Mouse (Mus musculus): ENCODE results near the gene Cd5. TPM values are rescaled to one million over a fixed set of nuclear protein-coding genes. Genes with fewer than 3 reads are reported as not detected.

The Cd5 gene
- polyA plus RNA-seq, 1 experiment from 2014 or later: 0.11 TPM

DNA sequence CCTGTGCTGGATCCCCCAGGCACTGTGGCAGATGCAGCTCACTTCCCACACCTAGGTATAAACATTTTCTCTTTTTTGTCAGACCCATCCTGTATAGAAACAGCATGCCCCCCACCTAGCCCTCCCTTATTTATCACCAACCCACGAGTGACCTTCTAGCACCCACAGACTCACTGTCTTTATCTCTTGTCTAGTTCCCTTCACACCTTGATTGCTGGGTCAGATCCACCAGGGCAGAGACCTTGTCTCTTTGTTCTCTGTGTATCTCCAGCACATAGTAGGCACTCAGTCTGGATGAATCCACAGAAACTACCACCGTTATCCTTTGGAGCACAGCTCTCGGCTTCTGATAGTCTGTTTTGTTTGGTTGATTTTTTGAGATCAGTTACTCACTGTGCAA lies 3.7 kb downstream of the Cd5 start:
- no peak overlapping the region for H3K4me2 ChIP-seq (ENCODE audit: low read length)
- H3K27ac ChIP-seq: no peak overlapping the region
- H3K27me3 ChIP-seq (ENCODE audit: insufficient read depth, low read length): no peaks in the 10 kb centered on the region
- TF ChIP-seq CTCF (IDR thresholded peaks at IDR 0.05; ENCODE audit: low read depth): no peak
- no peaks in the 10 kb centered on the region for H3K9me3 ChIP-seq (replicated peaks; ENCODE audit: low read length)
- H3K36me3 ChIP-seq (ENCODE audit: insufficient read depth, low read length): no peaks in the 10 kb centered on the region
- H3K4me3 ChIP-seq (replicated peaks; ENCODE audit: low read depth, low read length): no peak overlapping the region
- no peak overlapping the region for H3K9ac ChIP-seq (ENCODE audit: low read depth, low read length)
- DNase-seq (ENCODE audit: low spot score): no peak
- ATAC-seq (replicated peaks; ENCODE audit: low FRiP score, low read depth): no peak
- H3K4me1 ChIP-seq (replicated peaks; ENCODE audit: insufficient read depth, low read length): no peaks in the 10 kb centered on the region
- WGBS: 90% methylated on average over 3 of the region's 3 CpGs

DNA sequence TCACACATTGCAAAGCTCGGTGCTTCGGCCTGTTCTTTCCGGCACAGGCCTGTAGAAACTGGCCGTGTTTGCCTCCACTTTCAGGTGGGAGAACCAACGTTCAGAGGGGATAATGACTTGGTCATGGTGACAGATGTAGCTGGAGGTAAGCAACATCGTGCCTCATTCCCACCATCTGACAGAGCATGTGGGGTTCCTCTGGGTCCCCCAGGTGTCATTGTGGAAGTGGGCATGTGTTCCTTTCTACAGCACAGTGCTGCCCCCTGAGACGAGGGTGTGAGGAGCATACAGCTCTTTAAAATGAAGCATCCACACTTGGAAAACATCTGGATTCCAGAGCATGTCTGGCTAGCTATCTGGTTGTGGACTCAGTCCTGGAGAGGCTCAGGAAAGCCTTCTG lies 4.2 kb downstream of the Cd5 start:
- H3K27ac ChIP-seq: no peak overlapping the region
- 82% methylated on average over 7 of the region's 7 CpGs for WGBS

DNA sequence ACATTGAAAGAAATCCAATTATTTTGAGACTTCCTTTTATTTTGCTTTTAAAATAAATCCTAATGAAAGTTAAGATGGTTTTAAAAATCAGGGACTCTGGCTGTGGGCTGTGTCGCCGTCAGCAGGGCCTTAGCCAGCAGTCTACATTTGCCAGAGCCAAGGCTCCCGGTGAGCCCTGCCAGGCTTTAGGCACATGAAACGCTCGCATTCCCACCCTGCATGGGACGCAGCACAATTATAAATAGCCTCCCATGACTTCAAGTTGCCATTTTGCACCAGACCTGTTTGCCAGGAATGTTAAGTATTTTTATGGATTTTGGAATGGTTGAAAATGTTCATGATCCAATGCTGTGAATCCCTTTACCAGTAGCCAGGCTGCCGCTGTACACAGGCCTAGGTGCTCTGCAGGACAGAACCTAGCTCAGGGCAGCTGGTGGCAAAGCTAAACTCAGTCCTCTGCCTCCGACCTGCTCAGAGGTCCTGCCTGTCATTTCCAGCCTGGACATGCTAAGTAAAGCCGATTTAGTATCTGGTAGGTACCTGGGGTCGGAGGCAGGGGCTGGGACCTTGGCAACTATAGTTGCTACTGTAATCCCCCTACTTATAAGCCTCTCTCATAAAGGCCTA lies 5.2 kb downstream of the Cd5 start:
- no peaks in the 10 kb centered on the region for H3K27me3 ChIP-seq (ENCODE audit: insufficient read depth, low read length)
- no peaks in the 10 kb centered on the region for H3K36me3 ChIP-seq (ENCODE audit: insufficient read depth, low read length)
- H3K9ac ChIP-seq (ENCODE audit: low read depth, low read length): no peak overlapping the region
- H3K27ac ChIP-seq: no peak overlapping the region
- H3K4me1 ChIP-seq (replicated peaks; ENCODE audit: insufficient read depth, low read length): no peaks in the 10 kb centered on the region
- no peak overlapping the region for H3K4me3 ChIP-seq (replicated peaks; ENCODE audit: low read depth, low read length)
- TF ChIP-seq CTCF (IDR thresholded peaks at IDR 0.05; ENCODE audit: low read depth): no peak
- H3K9me3 ChIP-seq (replicated peaks; ENCODE audit: low read length): no peaks in the 10 kb centered on the region
- 74% methylated on average over 10 of the region's 10 CpGs for WGBS
- no peak for ATAC-seq (replicated peaks; ENCODE audit: low FRiP score, low read depth)
- H3K4me2 ChIP-seq (ENCODE audit: low read length): no peak overlapping the region
- no peak for DNase-seq (ENCODE audit: low spot score)

More for the DNA sequence above, 4.2 kb downstream of the Cd5 start:
- no peak for DNase-seq (ENCODE audit: low spot score)
- ATAC-seq (replicated peaks; ENCODE audit: low FRiP score, low read depth): no peak
- no peak overlapping the region for H3K4me2 ChIP-seq (ENCODE audit: low read length)
- no peaks in the 10 kb centered on the region for H3K36me3 ChIP-seq (ENCODE audit: insufficient read depth, low read length)
- H3K9ac ChIP-seq (ENCODE audit: low read depth, low read length): no peak overlapping the region
- no peaks in the 10 kb centered on the region for H3K27me3 ChIP-seq (ENCODE audit: insufficient read depth, low read length)
- H3K4me3 ChIP-seq (replicated peaks; ENCODE audit: low read depth, low read length): no peak overlapping the region
- TF ChIP-seq CTCF (IDR thresholded peaks at IDR 0.05; ENCODE audit: low read depth): no peak
- H3K4me1 ChIP-seq (replicated peaks; ENCODE audit: insufficient read depth, low read length): no peaks in the 10 kb centered on the region
- no peaks in the 10 kb centered on the region for H3K9me3 ChIP-seq (replicated peaks; ENCODE audit: low read length)

DNA sequence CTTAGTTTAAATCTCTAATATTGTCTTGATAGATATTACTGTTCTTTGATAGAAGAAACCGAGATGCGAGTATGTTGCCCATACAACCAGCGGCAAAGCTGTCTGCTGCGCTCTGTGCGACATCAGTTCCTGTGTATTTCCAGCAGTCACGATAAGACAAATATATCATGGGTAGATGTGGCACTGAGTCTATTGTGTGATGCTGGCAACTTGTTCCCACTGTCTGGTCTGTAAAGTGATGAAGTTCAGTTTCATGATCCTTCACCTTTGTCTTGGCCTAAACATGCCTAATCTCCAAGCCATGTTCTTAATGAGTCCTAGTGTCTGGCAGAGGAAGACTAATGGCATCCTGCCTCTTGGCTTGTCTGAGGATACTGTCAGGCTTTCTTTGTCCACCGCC lies 6.1 kb downstream of the Cd5 start:
- TF ChIP-seq CTCF (IDR thresholded peaks at IDR 0.05; ENCODE audit: low read depth): no peak
- no peak overlapping the region for H3K27ac ChIP-seq
- H3K4me3 ChIP-seq (replicated peaks; ENCODE audit: low read depth, low read length): no peak overlapping the region
- H3K9ac ChIP-seq (ENCODE audit: low read depth, low read length): no peak overlapping the region
- no peaks in the 10 kb centered on the region for H3K36me3 ChIP-seq (ENCODE audit: insufficient read depth, low read length)
- no peak overlapping the region for H3K4me2 ChIP-seq (ENCODE audit: low read length)
- no peak for ATAC-seq (replicated peaks; ENCODE audit: low FRiP score, low read depth)
- H3K4me1 ChIP-seq (replicated peaks; ENCODE audit: insufficient read depth, low read length): no peaks in the 10 kb centered on the region
- no peak for DNase-seq (ENCODE audit: low spot score)
- no peaks in the 10 kb centered on the region for H3K27me3 ChIP-seq (ENCODE audit: insufficient read depth, low read length)
- H3K9me3 ChIP-seq (replicated peaks; ENCODE audit: low read length): no peaks in the 10 kb centered on the region
- 95% methylated on average over 7 of the region's 7 CpGs for WGBS

DNA sequence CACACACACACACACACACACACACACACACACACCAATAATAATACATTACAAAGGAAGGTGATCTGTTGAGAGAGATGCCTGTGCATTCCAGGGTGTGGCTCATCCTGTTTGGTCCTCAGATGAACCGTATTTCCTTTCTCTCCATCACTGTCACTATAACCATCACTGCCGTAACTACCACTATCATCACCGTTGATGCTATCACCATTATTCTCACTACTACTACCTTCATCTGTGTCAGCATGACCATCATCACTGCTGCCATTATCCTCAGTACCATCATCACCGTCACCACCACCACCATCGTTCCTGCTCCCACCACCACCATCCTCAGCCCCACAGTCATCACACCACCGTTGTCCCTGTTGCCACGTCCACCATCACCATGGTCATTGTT lies 6.8 kb downstream of the Cd5 start:
- 93% methylated on average over 7 of the region's 7 CpGs for WGBS
- H3K27me3 ChIP-seq (ENCODE audit: insufficient read depth, low read length): no peaks in the 10 kb centered on the region
- no peak for TF ChIP-seq CTCF (IDR thresholded peaks at IDR 0.05; ENCODE audit: low read depth)
- H3K4me3 ChIP-seq (replicated peaks; ENCODE audit: low read depth, low read length): no peak overlapping the region
- no peaks in the 10 kb centered on the region for H3K36me3 ChIP-seq (ENCODE audit: insufficient read depth, low read length)
- no peaks in the 10 kb centered on the region for H3K9me3 ChIP-seq (replicated peaks; ENCODE audit: low read length)
- no peak overlapping the region for H3K4me2 ChIP-seq (ENCODE audit: low read length)
- H3K4me1 ChIP-seq (replicated peaks; ENCODE audit: insufficient read depth, low read length): no peaks in the 10 kb centered on the region
- H3K9ac ChIP-seq (ENCODE audit: low read depth, low read length): no peak overlapping the region
- ATAC-seq (replicated peaks; ENCODE audit: low FRiP score, low read depth): no peak
- H3K27ac ChIP-seq: no peak overlapping the region
- DNase-seq (ENCODE audit: low spot score): no peak

DNA sequence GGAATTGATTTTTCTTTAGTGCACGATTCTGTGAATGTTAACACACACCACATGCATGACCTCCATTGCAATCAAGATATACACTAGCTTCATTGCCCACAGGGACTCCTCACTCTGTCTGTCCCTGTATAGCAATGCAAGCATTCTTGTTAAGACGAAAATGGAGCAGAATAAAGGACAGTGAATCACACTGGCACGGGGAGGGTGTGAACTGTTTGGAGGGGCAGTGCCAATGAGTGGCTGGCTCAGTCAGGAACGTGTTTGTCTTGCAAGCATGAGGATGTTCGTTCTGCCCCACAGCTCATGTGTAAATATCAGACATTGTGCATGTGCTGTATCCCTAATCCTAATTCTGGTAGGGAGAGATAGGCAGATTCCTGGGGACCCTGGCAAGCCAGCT lies 8.3 kb downstream of the Cd5 start:
- Histone ChIP-seq H3K4me1 (replicated peaks; ENCODE audit: insufficient read depth, low read length) (no peaks in the 10 kb centered on the region), H3K9me3 (replicated peaks; ENCODE audit: low read length) (no peaks in the 10 kb centered on the region), H3K36me3 (ENCODE audit: insufficient read depth, low read length) (no peaks in the 10 kb centered on the region), H3K4me3 (replicated peaks; ENCODE audit: low read depth, low read length) (no peak overlapping the region), H3K4me2 (ENCODE audit: low read length) (no peak overlapping the region), H3K9ac (ENCODE audit: low read depth, low read length) (no peak overlapping the region), H3K27ac (no peak overlapping the region), H3K27me3 (ENCODE audit: insufficient read depth, low read length) (no peaks in the 10 kb centered on the region)
- no peak for DNase-seq (ENCODE audit: low spot score)
- no peak for TF ChIP-seq CTCF (IDR thresholded peaks at IDR 0.05; ENCODE audit: low read depth)
- WGBS: 63% methylated on average over 5 of the region's 5 CpGs
- ATAC-seq (replicated peaks; ENCODE audit: low FRiP score, low read depth): no peak

DNA sequence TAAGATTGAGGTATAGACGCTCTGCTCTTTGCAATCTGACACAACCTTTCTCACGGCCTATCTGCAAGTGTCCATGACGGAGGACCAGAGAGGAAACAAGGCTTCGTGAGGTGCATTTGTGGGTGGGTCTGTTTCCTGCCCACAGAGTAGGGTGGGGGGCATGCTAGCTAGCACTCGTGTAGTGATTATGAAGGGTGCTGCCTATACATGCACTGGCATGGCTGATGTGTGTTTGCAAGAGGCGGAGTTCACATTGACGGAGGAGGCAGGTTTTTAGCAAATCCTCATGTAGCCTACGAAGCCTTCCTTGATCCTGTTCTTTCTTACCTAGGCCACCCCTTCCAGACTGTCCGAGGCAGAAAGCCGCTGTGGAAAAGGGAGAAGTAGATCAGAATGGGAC lies 8.9 kb downstream of the Cd5 start:
- no peak overlapping the region for H3K9ac ChIP-seq (ENCODE audit: low read depth, low read length)
- 88% methylated on average over 10 of the region's 10 CpGs for WGBS
- H3K4me1 ChIP-seq (replicated peaks; ENCODE audit: insufficient read depth, low read length): no peaks in the 10 kb centered on the region
- TF ChIP-seq CTCF (IDR thresholded peaks at IDR 0.05; ENCODE audit: low read depth): no peak
- no peak overlapping the region for H3K4me2 ChIP-seq (ENCODE audit: low read length)
- no peak for ATAC-seq (replicated peaks; ENCODE audit: low FRiP score, low read depth)
- no peaks in the 10 kb centered on the region for H3K27me3 ChIP-seq (ENCODE audit: insufficient read depth, low read length)
- H3K4me3 ChIP-seq (replicated peaks; ENCODE audit: low read depth, low read length): no peak overlapping the region
- no peak overlapping the region for H3K27ac ChIP-seq
- no peaks in the 10 kb centered on the region for H3K9me3 ChIP-seq (replicated peaks; ENCODE audit: low read length)
- DNase-seq (ENCODE audit: low spot score): no peak
- no peaks in the 10 kb centered on the region for H3K36me3 ChIP-seq (ENCODE audit: insufficient read depth, low read length)

All from kidney, postnatal 0 days (tissue).